Mouse (Mus musculus): ENCODE measurements at regions not wholly inside any gene's neighbourhood (a gene's known extent, or its start where the extent isn't known, plus 50 kb on each side); places are given as distances from the start of the nearest gene placed in this dataset.

GRCm38 (mm10) chr9:41377701-41378626 is 216.5 kb upstream of the Ubash3b start:
- peak; percentile 25 for DNase-seq (ENCODE audit: low spot score)

- no peak for DNase-seq (ENCODE audit: low spot score)
These were observed 215.6 kb upstream of the Ubash3b start for GRCm38 (mm10) chr9:41376948-41377700.

GRCm38 (mm10) chr9:41375984-41376651 is 214.6 kb upstream of the Ubash3b start:
- peak; percentile 46 for DNase-seq (ENCODE audit: low spot score)

GRCm38 (mm10) chr9:41374591-41375481 is 213.3 kb upstream of the Ubash3b start:
- peak; percentile 6 for DNase-seq (ENCODE audit: low spot score)

- DNase-seq (ENCODE audit: low spot score): no peak
These were observed 204.9 kb upstream of the Ubash3b start for GRCm38 (mm10) chr9:41366405-41366804.

- peak; percentile 15 for DNase-seq (ENCODE audit: low spot score)
These were observed 203.8 kb upstream of the Ubash3b start for GRCm38 (mm10) chr9:41365251-41365650.

- no peak for DNase-seq (ENCODE audit: low spot score)
These were observed 203.1 kb upstream of the Ubash3b start for GRCm38 (mm10) chr9:41364442-41365250.

- no peak for DNase-seq (ENCODE audit: low spot score)
These were observed 198.9 kb upstream of the Ubash3b start for GRCm38 (mm10) chr9:41360356-41360755.

GRCm38 (mm10) chr9:41359286-41359685 is 197.8 kb upstream of the Ubash3b start:
- DNase-seq (ENCODE audit: low spot score): no peak

- no peak for DNase-seq (ENCODE audit: low spot score)
These were observed 183.8 kb upstream of the Ubash3b start for GRCm38 (mm10) chr9:41345338-41345737.

GRCm38 (mm10) chr9:41337375-41337774 is 175.9 kb upstream of the Ubash3b start:
- no peak for DNase-seq (ENCODE audit: low spot score)

GRCm38 (mm10) chr9:41336801-41337200 is 175.3 kb upstream of the Ubash3b start:
- DNase-seq (ENCODE audit: low spot score): no peak

- DNase-seq (ENCODE audit: low spot score): peak; percentile 25
These were observed 173.2 kb upstream of the Ubash3b start for GRCm38 (mm10) chr9:41334462-41335241.

GRCm38 (mm10) chr9:41333526-41333925 is 172.0 kb upstream of the Ubash3b start:
- DNase-seq (ENCODE audit: low spot score): peak; percentile 1

- DNase-seq (ENCODE audit: low spot score): peak; percentile 1
These were observed 167.5 kb upstream of the Ubash3b start for GRCm38 (mm10) chr9:41328959-41329358.

- DNase-seq (ENCODE audit: low spot score): peak; percentile 2
These were observed 167.0 kb upstream of the Ubash3b start for GRCm38 (mm10) chr9:41328480-41328879.

- DNase-seq (ENCODE audit: low spot score): peak; percentile 1
These were observed 166.6 kb upstream of the Ubash3b start for GRCm38 (mm10) chr9:41328056-41328455.

- no peak for DNase-seq (ENCODE audit: low spot score)
These were observed 166.1 kb upstream of the Ubash3b start for GRCm38 (mm10) chr9:41327561-41327960.

- DNase-seq (ENCODE audit: low spot score): peak; percentile 40
These were observed 165.5 kb upstream of the Ubash3b start for GRCm38 (mm10) chr9:41326772-41327560.

Data from retina, embryonic 14.5 days (tissue).